Mouse (Mus musculus) ovary, postnatal 14 days (tissue): ENCODE measurements around the gene Gm17019.
"Not testable (repeated sequence)": the region's sequence is repeated elsewhere in the genome, so short reads cannot be mapped to it uniquely, and the experiment has no call there.

Source experiments
- DNase-seq: peaks from one replicate; pipeline ENCODE4 v3.0.0; 2022; ENCODE audit warnings: low spot score

Gene Gm17019

GRCm38 (mm10) chr5:14996670-14997249 lies 36.0 kb downstream of the Gm17019 start:
- DNase-seq: not testable (repeated sequence)

DNA sequence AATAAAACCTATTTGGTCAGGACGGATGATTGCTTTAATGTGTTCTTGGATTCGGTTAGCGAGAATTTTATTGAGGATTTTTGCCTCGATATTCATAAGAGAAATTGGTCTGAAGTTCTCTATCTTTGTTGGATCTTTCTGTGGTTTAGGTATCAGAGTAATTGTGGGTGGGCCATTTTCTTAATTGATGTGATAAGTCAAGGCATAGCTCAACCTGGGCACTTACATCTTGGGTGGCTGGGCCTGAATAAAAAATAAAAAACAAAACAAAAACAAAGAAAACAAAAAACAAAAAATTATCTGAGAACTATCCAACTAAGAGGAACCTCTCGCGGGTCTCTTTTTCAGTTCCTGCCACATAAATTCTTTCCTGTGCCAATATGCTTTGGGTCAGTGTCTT lies 38.7 kb downstream of the Gm17019 start:
- not testable (repeated sequence) for DNase-seq

- not testable (repeated sequence) for DNase-seq
These were observed 42.2 kb downstream of the Gm17019 start for GRCm38 (mm10) chr5:14990375-14991158.

DNA sequence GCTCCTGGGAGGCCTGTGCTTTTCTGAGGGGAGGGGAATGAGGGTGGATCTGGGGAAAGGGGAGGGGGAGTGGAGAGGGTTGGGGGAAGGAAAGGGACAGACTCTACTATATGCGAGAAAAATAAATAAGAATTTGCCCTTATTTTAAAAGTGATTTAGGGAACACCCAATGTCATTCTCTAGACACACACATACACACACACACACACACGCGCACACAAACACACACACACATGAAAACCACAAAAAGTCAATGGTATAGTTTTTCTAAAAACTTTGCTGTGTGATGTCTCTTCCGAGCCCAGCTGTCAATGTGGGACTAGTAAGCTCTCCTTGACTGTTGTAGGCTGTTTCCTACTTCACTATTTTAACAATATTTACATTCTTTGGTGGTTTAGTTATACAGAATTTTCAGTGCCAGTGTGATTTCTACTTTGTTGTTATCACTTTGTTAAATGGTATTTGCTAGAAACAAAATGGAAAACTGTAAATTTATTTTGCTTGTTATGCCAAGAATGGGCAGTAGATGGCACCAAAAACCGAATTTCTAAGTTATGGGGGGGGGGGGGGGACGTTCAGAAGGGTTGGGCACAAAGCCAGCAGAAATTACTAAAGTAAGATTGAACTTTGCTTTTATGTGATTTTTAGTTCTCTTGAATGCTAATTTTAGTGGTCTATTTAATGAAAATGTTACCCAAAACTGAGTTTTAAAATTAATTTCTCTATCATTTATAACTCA lies 46.0 kb downstream of the Gm17019 start:
- DNase-seq: not testable (repeated sequence)
